In the genomic region with DNA sequence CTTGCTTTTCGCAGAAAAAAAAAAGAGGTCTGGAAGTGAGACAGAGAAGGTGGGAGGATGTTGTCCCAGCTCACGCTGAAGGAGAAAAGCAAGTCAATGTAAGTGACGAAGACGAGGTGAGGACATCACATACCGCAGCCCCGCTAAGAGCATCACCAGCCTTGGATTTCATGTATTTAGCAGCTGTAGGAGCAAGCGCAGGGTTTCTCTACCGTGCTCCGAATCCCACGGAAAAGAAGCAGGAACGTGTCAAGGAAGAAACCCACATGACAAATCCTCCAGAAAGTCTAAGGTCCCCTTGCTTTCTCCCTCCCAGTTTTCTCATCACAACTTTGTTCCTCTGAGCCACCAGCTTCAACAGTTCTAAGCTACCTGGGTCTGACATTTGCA, we compare ENCODE assay signal across 15 mouse cellular contexts.
DNase-seq lines count a peak whose midpoint lies in the region; ATAC-seq and TF ChIP-seq lines count a peak whose summit lies in the region.
"Had no signal": no experiment of that assay in that cellular context is flagged by ENCODE, and none has a peak within 500 bp of the region (broad histone marks: within the 10 kb centered on the region; RNA-seq: fewer than 3 reads in every experiment).

No protein-coding gene starts in this region.

- no peak for TF ChIP-seq POLR2A in thymus, adult 2 months (IDR thresholded peaks at IDR 0.05; ENCODE audit: control insufficient read depth, extremely low read depth, insufficient read depth, low read length, poor library complexity)

- H3K27ac ChIP-seq in heart, embryonic 15.5 days, result peak overlapping the region; percentile 56; the same call in 1 of the 2 replicates
- peak overlapping the region; percentile 97 for H3K27ac ChIP-seq in thymus, adult 2 months (ENCODE audit: control insufficient read depth, insufficient read depth, low read length)
- H3K27ac ChIP-seq in stomach, postnatal 0 days (replicated peaks), result 0 out of 2 replicates have a peak overlapping the region, but pooled peaks have one; percentile 24
- H3K27ac ChIP-seq: hindbrain, embryonic 15.5 days; liver, embryonic 14.5 days; midbrain, embryonic 15.5 days had no signal

- TF ChIP-seq CTCF in thymus, adult 2 months (IDR thresholded peaks at IDR 0.05; ENCODE audit: borderline replicate concordance, control insufficient read depth, extremely low read depth, insufficient read depth, low read length, poor library complexity), result no peak
- no peak for TF ChIP-seq CTCF in stomach, postnatal 0 days (IDR thresholded peaks at IDR 0.05; ENCODE audit: low read depth)

- 41% methylated on average over 11 of the region's 11 CpGs for WGBS in heart, embryonic 15.5 days
- WGBS in thymus, adult 2 months, result 52% methylated on average over 11 of the region's 11 CpGs
- 74% methylated on average over 11 of the region's 11 CpGs for WGBS in stomach, postnatal 0 days

- H3K27me3 ChIP-seq in heart, embryonic 15.5 days, result no peaks in the 10 kb centered on the region
- H3K27me3 ChIP-seq in thymus, adult 2 months (ENCODE audit: control insufficient read depth, insufficient read depth, low read length), result no peaks in the 10 kb centered on the region
- H3K27me3 ChIP-seq in stomach, postnatal 0 days (ENCODE audit: control insufficient read depth, insufficient read depth, low read length), result no peaks in the 10 kb centered on the region
- H3K27me3 ChIP-seq: hindbrain, embryonic 15.5 days; midbrain, embryonic 15.5 days had no signal

- H3K9me3 ChIP-seq in heart, embryonic 15.5 days (replicated peaks), result no peaks in the 10 kb centered on the region
- no peaks in the 10 kb centered on the region for H3K9me3 ChIP-seq in stomach, postnatal 0 days (ENCODE audit: control insufficient read depth, low read length)
- H3K9me3 ChIP-seq: hindbrain, embryonic 15.5 days; midbrain, embryonic 15.5 days had no signal

- peak overlapping the region; percentile 26; the same call in 1 of the 2 replicates for H3K4me2 ChIP-seq in heart, embryonic 15.5 days
- H3K4me2 ChIP-seq in stomach, postnatal 0 days (replicated peaks; ENCODE audit: low read depth), result no peak overlapping the region
- H3K4me2 ChIP-seq: hindbrain, embryonic 15.5 days; midbrain, embryonic 15.5 days had no signal

- TF ChIP-seq EP300 in stomach, postnatal 0 days (optimal IDR thresholded peaks at IDR 0.05), result no peak

- no peak overlapping the region for H3K4me3 ChIP-seq in heart, embryonic 15.5 days
- peak overlapping the region; percentile 36 for H3K4me3 ChIP-seq in thymus, adult 2 months (ENCODE audit: control insufficient read depth, insufficient read depth, low read length)
- H3K4me3 ChIP-seq in stomach, postnatal 0 days (ENCODE audit: low read depth, low read length), result no peak overlapping the region
- H3K4me3 ChIP-seq: hindbrain, embryonic 15.5 days; midbrain, embryonic 15.5 days had no signal

- no peaks in the 10 kb centered on the region for H3K36me3 ChIP-seq in heart, embryonic 15.5 days
- H3K36me3 ChIP-seq in thymus, adult 2 months (ENCODE audit: control insufficient read depth, insufficient read depth, low read length), result no peaks in the 10 kb centered on the region
- no peaks in the 10 kb centered on the region for H3K36me3 ChIP-seq in stomach, postnatal 0 days (ENCODE audit: control insufficient read depth, insufficient read depth, low read length)
- H3K36me3 ChIP-seq: hindbrain, embryonic 15.5 days; midbrain, embryonic 15.5 days had no signal

- peak; percentile 21 for DNase-seq in embryo, embryonic 10.5 days (ENCODE audit: low spot score)
- DNase-seq in embryo, embryonic 9.5 days (ENCODE audit: extremely low spot score), result no peak
- DNase-seq in heart, adult 8-10 months (ENCODE audit: low spot score), result no peak
- peak; percentile 37 for DNase-seq in thymus, adult 2 months
- no peak for DNase-seq in thymus, postnatal 10 days (ENCODE audit: low spot score in 2 of 2)
- no peak for DNase-seq in stomach, postnatal 0 days (ENCODE audit: low spot score)
- no peak for DNase-seq in left cerebral cortex, adult 9 months (ENCODE audit: low spot score in 2 of 2)
- DNase-seq: adrenal gland, postnatal 10 days; cerebellum, adult 18-20 months; kidney, adult 11 months; kidney, postnatal 36 days had no signal

- H3K4me1 ChIP-seq in heart, embryonic 15.5 days (replicated peaks), result peaks cover 15% of the 10 kb centered on the region
- H3K4me1 ChIP-seq in thymus, adult 2 months (replicated peaks; ENCODE audit: control insufficient read depth, insufficient read depth, low read length), result peaks cover 54% of the 10 kb centered on the region
- H3K4me1 ChIP-seq in stomach, postnatal 0 days (replicated peaks; ENCODE audit: control insufficient read depth, insufficient read depth), result no peaks in the 10 kb centered on the region
- H3K4me1 ChIP-seq: hindbrain, embryonic 15.5 days had no signal

- ATAC-seq in heart, embryonic 15.5 days (replicated peaks; ENCODE audit: insufficient number of reproducible peaks, insufficient read depth, low FRiP score, low read depth), result no peak
- ATAC-seq in stomach, postnatal 0 days (ENCODE audit: low FRiP score, low TSS enrichment), result no peak
- ATAC-seq: midbrain, embryonic 15.5 days had no signal

- H3K9ac ChIP-seq in heart, embryonic 15.5 days, result 0 out of 2 replicates have a peak overlapping the region, but pooled peaks have one; percentile 10
- no peak overlapping the region for H3K9ac ChIP-seq in stomach, postnatal 0 days (ENCODE audit: low read length)
- H3K9ac ChIP-seq: hindbrain, embryonic 15.5 days; liver, embryonic 14.5 days; midbrain, embryonic 15.5 days had no signal

Comparison
In these comparisons a context has a peak if more than half of its experiments do, and no peak if none do; other contexts are left out.
1. DNase-seq: peak in embryo, embryonic 10.5 days (single experiment) and thymus, adult 2 months (single experiment); none in embryo, embryonic 9.5 days (single experiment), heart, adult 8-10 months (single experiment), thymus, postnatal 10 days (0 of 2), stomach, postnatal 0 days (single experiment) and left cerebral cortex, adult 9 months (0 of 2).
2. H3K27ac ChIP-seq: peak in every context shown above with its lines; median percentile 97 in thymus, adult 2 months; 56 in heart, embryonic 15.5 days; 24 in stomach, postnatal 0 days.